Mouse (Mus musculus) neural tube, postnatal 0 days (tissue): ENCODE results near the gene Ippk. TPM values are rescaled to one million over a fixed set of nuclear protein-coding genes. Genes with fewer than 3 reads are reported as not detected.

ENCODE experiments used
- polyA plus RNA-seq: library from polyadenylated mRNA; unstranded; fragments of >200 nt; fragmentation: Nextera tagmentation; extraction: Ambion mirVana; gene quantifications from 2 replicates; pipeline ENCODE4 v1.2.1, GENCODE M21; 2015

Ippk gene
- 11.2 and 11.6 TPM in 2 replicates for polyA plus RNA-seq

DNA sequence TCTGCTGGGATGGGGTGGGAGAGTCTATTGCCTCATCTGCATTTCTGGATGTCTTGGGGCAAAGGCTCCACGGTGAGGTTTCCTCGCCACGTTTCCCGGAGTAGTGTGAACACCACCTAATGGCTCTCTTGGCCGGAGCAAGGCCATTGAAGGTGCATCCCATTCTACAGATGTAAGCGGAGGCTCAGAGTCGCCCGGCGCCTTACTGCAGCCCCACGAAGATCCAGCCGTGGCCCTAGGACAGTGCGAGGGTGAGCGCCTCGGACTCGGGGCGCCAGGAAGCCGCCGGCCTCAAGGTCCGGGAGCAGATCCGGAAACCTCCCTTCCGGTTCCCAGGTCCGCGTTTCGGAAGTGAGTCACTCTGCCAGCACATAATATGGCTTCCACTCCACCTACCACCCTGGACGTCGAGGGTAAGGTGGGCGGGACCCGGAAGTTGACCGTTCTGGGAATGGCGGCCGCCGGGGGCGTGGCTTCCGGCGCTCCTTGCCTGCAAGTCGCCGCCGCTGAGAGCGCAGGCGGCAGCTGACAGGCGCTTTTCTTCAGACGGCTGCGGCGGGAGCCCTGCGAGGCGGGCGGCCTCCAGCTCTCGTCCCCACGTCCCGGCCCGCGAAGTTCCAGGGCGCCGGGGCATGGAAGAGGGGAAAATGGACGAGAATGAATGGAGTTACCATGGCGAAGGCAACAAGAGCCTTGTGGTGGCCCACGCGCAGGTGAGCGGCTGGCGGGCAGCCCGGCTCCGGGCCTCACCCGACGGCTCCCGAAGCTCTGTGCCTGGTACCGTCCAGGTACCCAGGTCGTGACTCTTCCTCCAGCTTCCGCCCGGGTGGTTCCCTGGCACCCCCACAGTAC, at the start of gene Ippk:
TSS of gene Ippk (plus strand) at position 496 of the 852 bp plus-strand sequence.

DNA sequence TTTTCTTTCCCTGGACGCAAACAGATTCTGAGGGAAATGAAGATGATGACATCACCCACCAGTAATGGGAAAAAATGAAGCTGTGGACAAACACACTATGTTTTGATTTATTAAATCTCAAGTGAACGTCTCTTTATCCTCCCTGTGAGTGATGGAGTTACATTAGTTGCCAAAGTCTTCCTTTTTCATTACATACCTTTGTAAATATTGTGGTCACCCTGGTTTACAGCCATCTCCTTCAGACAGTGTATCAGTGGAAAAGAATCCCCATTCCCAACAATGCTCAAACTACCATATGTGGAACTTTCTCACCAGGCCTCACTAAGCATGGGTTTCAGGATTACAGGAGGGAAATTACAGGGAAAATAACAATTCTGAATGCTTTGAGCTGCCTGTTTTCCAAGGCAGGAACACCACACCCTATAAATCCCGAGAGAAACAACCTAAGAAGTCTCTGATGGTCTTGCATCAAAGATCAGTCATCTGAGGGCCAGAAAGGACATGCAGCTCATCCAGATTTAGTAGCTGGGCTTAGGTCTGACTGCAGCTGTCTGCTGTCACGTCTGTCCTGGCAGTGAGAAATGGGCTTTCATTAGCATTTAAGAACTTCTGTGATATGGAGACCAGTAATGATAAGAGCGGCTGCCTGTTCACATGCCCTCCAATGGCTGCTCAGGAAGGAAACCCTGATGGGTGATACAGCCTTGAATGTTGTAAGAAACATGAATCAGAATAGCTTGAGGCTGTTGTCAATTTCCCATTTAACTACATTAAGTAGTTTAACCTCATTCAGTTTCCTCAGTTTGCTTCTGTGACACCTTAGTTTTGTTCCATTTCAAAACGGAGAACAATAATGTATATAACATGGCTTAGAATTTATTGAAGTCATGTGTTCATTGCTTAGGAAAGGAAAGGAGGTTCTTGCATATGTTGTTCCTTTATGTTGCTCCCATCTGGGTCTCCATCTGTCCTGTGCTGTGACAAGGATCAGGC, 71.6 kb downstream of the Ippk start, which contains the start of gene Tes3-ps:
TSS of gene Tes3-ps (plus strand) at position 943 of the 993 bp plus-strand sequence.

GRCm38 (mm10) chr13:49504510-49504909, 83.5 kb downstream of the Ippk start, which contains the start of gene Ecm2:
Gene Ecm2 (plus strand): TSS chr13:49504810.

Other genes starting within 250 kb of the Ippk start
- gene Ninj1, start 233.8 kb upstream of the Ippk start, polyA plus RNA-seq, result 65.9 and 76.6 TPM in 2 replicates
- gene Card19, start 205.2 kb upstream of the Ippk start, polyA plus RNA-seq, result 48.5 and 64.9 TPM in 2 replicates
- 1.2 and 2.2 TPM in 2 replicates for gene Susd3, start 172.5 kb upstream of the Ippk start, polyA plus RNA-seq
- gene Fgd3, start 100.9 kb upstream of the Ippk start, polyA plus RNA-seq, result 1.6 and 1.7 TPM in 2 replicates
- 23.9 and 26.0 TPM in 2 replicates for gene Bicd2, start 79.7 kb upstream of the Ippk start, polyA plus RNA-seq
- gene Tes3-ps, start 72.1 kb downstream of the Ippk start, polyA plus RNA-seq, result 0.50 and 0.65 TPM in 2 replicates
- gene Ecm2, start 83.6 kb downstream of the Ippk start, polyA plus RNA-seq, result 2.5 and 3.4 TPM in 2 replicates
- gene Aspn, start 123.2 kb downstream of the Ippk start, polyA plus RNA-seq, result 4.9 and 7.9 TPM in 2 replicates
- gene Omd, start 161.2 kb downstream of the Ippk start, polyA plus RNA-seq, result 0.82 and 1.9 TPM in 2 replicates
- 9.7 and 18.9 TPM in 2 replicates for gene Ogn, start 186.8 kb downstream of the Ippk start, polyA plus RNA-seq
- gene Cenpp, start 231.5 kb downstream of the Ippk start, polyA plus RNA-seq, result 6.6 and 6.8 TPM in 2 replicates
- 14.8 and 16.7 TPM in 2 replicates for gene Nol8, start 231.8 kb downstream of the Ippk start, polyA plus RNA-seq